Mouse (Mus musculus): ENCODE measurements around the gene Rasl2-9. TPM values are rescaled to one million over a fixed set of nuclear protein-coding genes. Genes with fewer than 3 reads are reported as not detected.
"Not testable (repeated sequence)": the region's sequence is repeated elsewhere in the genome, so short reads cannot be mapped to it uniquely, and the experiment has no call there.

Gene Rasl2-9
- total RNA-seq, 1 experiment from 2014 or later, result not detected

DNA sequence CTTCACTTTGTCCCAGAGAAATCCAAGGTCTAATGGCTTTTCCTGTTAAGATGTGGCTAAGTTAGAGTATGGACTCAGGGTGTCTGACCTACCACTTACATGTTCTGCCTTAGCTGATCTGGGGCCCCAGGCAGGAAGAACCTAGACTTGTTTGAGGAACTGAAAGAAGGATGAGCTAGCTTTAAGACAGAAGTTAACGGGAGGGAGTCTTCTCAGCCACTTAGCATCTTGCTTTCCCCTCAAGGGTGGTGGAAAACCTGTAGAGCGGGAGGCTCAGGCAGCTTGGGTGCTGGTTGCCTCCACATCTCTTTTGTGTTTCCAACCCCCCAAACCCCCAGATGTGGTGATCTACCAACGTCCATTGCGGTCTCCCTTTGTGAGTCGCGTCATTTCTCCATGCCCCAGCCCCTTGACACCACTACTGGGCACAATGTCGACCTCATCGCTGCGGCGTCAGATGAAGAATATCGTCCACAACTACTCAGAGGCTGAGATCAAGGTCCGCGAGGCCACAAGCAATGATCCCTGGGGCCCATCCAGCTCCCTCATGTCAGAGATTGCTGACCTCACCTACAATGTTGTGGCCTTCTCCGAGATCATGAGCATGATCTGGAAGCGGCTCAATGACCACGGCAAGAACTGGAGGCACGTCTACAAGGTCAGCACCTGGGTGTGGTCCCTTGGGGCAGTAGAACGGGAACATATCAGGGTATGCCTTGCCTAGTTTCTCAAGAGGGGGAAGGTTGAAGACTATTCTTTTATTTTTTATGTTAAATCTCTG is 42.2 kb downstream of the Rasl2-9 start:
- ATAC-seq (ENCODE audit: extremely low read depth, insufficient number of reproducible peaks, low FRiP score, poor library complexity, severe bottlenecking), result peak; percentile 58

- ATAC-seq (ENCODE audit: extremely low read depth, insufficient number of reproducible peaks, low FRiP score, poor library complexity, severe bottlenecking), result no peak
These were observed 43.8 kb downstream of the Rasl2-9 start for GRCm38 (mm10) chr7:5081939-5082338.

DNA sequence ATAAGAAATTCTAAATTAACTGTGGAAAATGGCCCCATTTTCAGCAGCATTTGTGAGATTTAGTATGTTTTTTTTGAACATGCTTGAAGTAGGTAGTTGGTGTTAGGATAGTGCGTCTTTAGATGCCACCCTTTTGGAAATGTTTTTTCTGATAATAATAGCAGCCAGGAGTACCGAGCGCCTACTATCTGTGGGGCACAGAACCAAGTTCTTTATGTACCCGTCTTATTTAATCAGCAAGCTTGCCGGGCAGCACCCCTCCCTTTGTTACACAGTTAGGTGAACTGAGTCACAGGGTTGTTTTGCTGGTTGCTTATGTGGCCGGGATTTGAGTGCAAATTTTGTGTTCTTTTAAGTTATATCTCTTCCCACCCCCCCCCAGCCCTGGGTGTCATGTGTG is 44.5 kb downstream of the Rasl2-9 start:
- no peak for ATAC-seq (ENCODE audit: extremely low read depth, insufficient number of reproducible peaks, low FRiP score, poor library complexity, severe bottlenecking)

DNA sequence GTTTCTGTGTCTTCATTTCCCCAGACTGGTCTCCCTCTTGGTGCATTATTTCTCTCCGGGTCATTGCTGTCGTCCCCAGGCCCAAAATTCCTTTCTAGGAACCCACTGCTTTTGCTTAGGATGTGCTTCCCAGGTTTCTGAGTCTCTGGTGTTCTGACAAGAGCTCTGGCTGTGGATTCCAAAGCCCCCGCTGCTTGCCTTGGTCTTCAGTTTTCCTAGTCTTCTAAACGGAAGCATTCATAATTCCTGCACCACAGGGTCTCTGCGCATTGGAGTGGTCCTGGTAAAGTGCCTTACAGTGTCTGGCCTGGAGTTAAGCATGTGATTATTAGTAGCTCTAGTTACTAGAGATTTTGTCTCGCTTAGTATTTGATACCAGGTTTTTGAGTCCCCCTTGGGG is 44.9 kb downstream of the Rasl2-9 start:
- ATAC-seq (ENCODE audit: extremely low read depth, insufficient number of reproducible peaks, low FRiP score, poor library complexity, severe bottlenecking), result no peak

- ATAC-seq (ENCODE audit: extremely low read depth, insufficient number of reproducible peaks, low FRiP score, poor library complexity, severe bottlenecking), result peak; percentile 93
These were observed 45.6 kb downstream of the Rasl2-9 start, which contains the start of gene Epn1 for GRCm38 (mm10) chr7:5080010-5080751. TSS of gene Epn1 (plus strand) at chr7:5080235.

- ATAC-seq (ENCODE audit: extremely low read depth, insufficient number of reproducible peaks, low FRiP score, poor library complexity, severe bottlenecking), result not testable (repeated sequence)
These were observed 46.3 kb downstream of the Rasl2-9 start for GRCm38 (mm10) chr7:5079365-5080009.

DNA sequence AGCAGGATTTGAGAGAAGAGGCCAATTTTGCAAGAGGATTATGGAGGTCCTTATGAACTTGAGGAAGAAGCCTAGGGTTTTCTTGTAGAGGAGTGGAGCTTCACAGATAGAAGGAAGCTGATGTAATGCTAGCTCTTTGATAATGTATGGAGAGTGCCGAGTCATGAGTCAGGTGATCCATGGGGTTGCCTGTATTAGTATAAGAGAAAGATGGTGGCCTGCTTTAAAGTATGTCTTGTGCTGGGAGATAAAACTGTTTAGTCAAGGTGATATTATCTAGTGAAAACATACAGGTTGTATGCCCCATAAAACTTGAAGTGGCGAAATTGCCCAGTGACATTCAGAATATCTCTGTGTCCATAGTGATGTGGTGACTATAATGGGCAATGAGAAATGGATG is 48.8 kb downstream of the Rasl2-9 start:
- no peak for ATAC-seq (ENCODE audit: extremely low read depth, insufficient number of reproducible peaks, low FRiP score, poor library complexity, severe bottlenecking)

GRCm38 (mm10) chr7:5074984-5075383 is 50.8 kb downstream of the Rasl2-9 start:
- no peak for ATAC-seq (ENCODE audit: extremely low read depth, insufficient number of reproducible peaks, low FRiP score, poor library complexity, severe bottlenecking)

Other genes with a start within 250 kb of the Rasl2-9 start
- gene Isoc2a, start 248.8 kb downstream of the Rasl2-9 start, total RNA-seq (2017), result 4.0 and 4.2 TPM in 2 replicates
- not detected in 2 replicates for gene Gm36210, start 219.4 kb downstream of the Rasl2-9 start, total RNA-seq (2017)
- 6.0 and 7.2 TPM in 2 replicates for gene Zfp628, start 210.7 kb downstream of the Rasl2-9 start, total RNA-seq (2017)
- gene Nat14, start 203.9 kb downstream of the Rasl2-9 start, total RNA-seq (2017), result 1.2 and 2.2 TPM in 2 replicates
- 0.47 and 1.4 TPM in 2 replicates for gene Ssc5d, start 200.2 kb downstream of the Rasl2-9 start, total RNA-seq (2017)
- not detected in 2 replicates for gene Sbk2, start 161.5 kb downstream of the Rasl2-9 start, total RNA-seq (2017)
- not detected in 2 replicates for gene Sbk3, start 154.8 kb downstream of the Rasl2-9 start, total RNA-seq (2017)
- 4.1 and 4.5 TPM in 2 replicates for gene Zfp579, start 129.8 kb downstream of the Rasl2-9 start, total RNA-seq (2017)
- gene Zfp524, start 111.5 kb downstream of the Rasl2-9 start, total RNA-seq (2017), result 8.8 and 13.7 TPM in 2 replicates
- gene Fiz1, start 111.3 kb downstream of the Rasl2-9 start, total RNA-seq (2017), result 19.8 and 22.2 TPM in 2 replicates
- gene Gm44973, start 110.5 kb downstream of the Rasl2-9 start, total RNA-seq (2017), result 1.8 TPM in 1 of 2 replicates, not detected in the other
- gene Zfp865, start 105.6 kb downstream of the Rasl2-9 start, total RNA-seq (2017), result 34.3 and 38.5 TPM in 2 replicates
- gene Ccdc106, start 105.4 kb downstream of the Rasl2-9 start, total RNA-seq (2017), result 0.23 TPM in 1 of 2 replicates, not detected in the other
- gene 4632433K11Rik, start 91.8 kb downstream of the Rasl2-9 start, total RNA-seq (2017), result 0.98 and 1.6 TPM in 2 replicates
- 2.9 and 3.4 TPM in 2 replicates for gene Zfp784, start 87.5 kb downstream of the Rasl2-9 start, total RNA-seq (2017)
- gene Zfp580, start 74.4 kb downstream of the Rasl2-9 start, total RNA-seq (2017), result 0.93 TPM in 1 of 2 replicates, not detected in the other
- gene U2af2, start 63.8 kb downstream of the Rasl2-9 start, total RNA-seq (2017), result 168 and 188 TPM in 2 replicates
- 118 and 130 TPM in 2 replicates for gene Epn1, start 45.7 kb downstream of the Rasl2-9 start, total RNA-seq (2017)
- gene Rfpl4, start 9.0 kb downstream of the Rasl2-9 start, total RNA-seq (2017), result not detected in 2 replicates
- not detected in 2 replicates for gene Vmn1r55, start 23.7 kb upstream of the Rasl2-9 start, total RNA-seq (2017)
- gene Vmn1r56, start 70.8 kb upstream of the Rasl2-9 start, total RNA-seq (2017), result not detected in 2 replicates
- not detected in 2 replicates for gene Vmn1r57, start 92.5 kb upstream of the Rasl2-9 start, total RNA-seq (2017)
- not detected in 2 replicates for gene Gm5065, start 224.6 kb upstream of the Rasl2-9 start, total RNA-seq (2017)
- not detected in 2 replicates for gene Nlrp2, start 225.1 kb upstream of the Rasl2-9 start, total RNA-seq (2017)